Mouse (Mus musculus): ENCODE data around the gene Ier5. TPM values are rescaled to one million over a fixed set of nuclear protein-coding genes. Genes with fewer than 3 reads are reported as not detected.

Gene Ier5
- polyA plus RNA-seq, 1 experiment from 2014 or later: 4.4 TPM

DNA sequence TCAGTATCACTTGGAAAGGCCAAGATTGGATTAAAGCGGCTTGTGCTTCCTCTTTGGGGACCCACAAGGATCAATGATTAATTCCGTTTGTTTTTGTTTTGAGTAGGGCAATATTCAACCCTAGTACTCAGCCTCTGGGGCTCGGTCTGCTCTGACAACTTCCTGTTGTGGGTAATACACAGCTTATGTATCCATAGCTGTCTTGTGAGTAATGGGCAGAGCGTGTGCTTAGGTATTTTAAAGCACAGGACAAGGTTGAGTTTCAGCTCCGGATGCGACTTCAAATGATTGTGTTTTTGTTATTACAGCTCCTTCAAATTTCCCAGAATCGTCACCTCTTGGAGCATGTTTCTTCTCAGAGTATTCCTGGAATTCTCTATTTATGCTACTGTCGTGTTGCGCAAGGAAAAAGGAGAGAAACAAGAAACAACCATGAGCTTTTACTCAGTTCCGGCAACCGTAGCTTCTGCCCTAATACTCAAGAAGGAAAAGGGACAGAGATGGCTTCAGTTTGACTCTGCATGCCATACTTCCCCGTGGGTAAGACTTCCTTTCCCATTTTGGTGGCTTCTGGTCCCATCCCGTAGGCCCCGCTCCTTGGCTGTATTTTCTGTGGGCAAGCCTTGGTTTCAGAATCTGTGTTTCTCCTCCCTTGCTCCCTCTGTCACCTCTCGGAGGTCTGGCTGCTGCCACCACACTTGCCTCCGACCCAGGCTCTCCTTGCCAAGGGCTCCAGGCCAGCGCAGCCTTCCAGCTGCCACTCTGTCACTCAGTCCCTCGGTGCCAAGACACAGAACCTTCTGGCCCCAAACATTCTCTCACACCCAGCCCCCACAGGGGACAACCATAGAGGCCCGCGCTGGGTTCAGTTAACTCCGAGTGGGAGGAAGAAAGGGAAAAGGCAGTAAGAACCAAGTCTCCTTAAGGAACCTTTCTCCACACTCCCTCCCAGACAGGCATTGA lies 22.8 kb upstream of the Ier5 start:
- Histone ChIP-seq H3K4me1 (ENCODE audit: insufficient read depth, low read length) (no peaks in the 10 kb centered on the region), H3K27me3 (ENCODE audit: insufficient read depth, low read length) (no peaks in the 10 kb centered on the region), H3K9ac (replicated peaks; ENCODE audit: low read length) (no peak overlapping the region), H3K4me2 (replicated peaks; ENCODE audit: low read depth, low read length) (no peak overlapping the region), H3K4me3 (ENCODE audit: low read length) (no peak overlapping the region), H3K9me3 (ENCODE audit: low read length) (peaks cover 3% of the 10 kb centered on the region; the same call in 1 of the 2 replicates), H3K27ac (ENCODE audit: low read length) (no peak overlapping the region), H3K36me3 (ENCODE audit: insufficient read depth, low read length) (no peaks in the 10 kb centered on the region)
- WGBS: 70% methylated on average over 21 of the region's 21 CpGs
- no peak for ATAC-seq (ENCODE audit: low FRiP score, low TSS enrichment)

DNA sequence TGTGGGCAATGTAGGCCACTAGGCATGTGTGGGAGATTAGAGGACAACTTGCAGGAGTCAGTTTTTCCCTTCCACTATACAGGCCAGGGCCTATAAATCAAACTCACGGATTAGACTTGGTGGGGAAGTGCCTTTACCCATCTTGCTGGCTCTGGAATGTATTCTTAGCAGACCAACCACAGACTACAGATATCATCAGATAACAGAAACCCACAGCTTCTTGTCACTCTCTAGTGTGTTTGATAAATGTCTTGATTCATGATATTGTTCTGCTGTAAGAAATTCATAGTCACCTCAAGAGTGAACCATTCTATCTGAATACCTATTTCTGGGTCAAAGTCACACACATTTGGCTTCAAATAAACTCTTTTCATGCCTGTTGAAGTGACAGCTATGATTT lies 20.3 kb upstream of the Ier5 start:
- Histone ChIP-seq H3K27me3 (ENCODE audit: insufficient read depth, low read length) (no peaks in the 10 kb centered on the region), H3K27ac (ENCODE audit: low read length) (no peak overlapping the region), H3K4me1 (ENCODE audit: insufficient read depth, low read length) (no peaks in the 10 kb centered on the region), H3K4me3 (ENCODE audit: low read length) (no peak overlapping the region), H3K4me2 (replicated peaks; ENCODE audit: low read depth, low read length) (no peak overlapping the region), H3K9ac (replicated peaks; ENCODE audit: low read length) (no peak overlapping the region), H3K36me3 (ENCODE audit: insufficient read depth, low read length) (no peaks in the 10 kb centered on the region), H3K9me3 (ENCODE audit: low read length) (no peaks in the 10 kb centered on the region)
- WGBS: 38% methylated on average over 1 of the region's 1 CpGs
- no peak for ATAC-seq (ENCODE audit: low FRiP score, low TSS enrichment)

DNA sequence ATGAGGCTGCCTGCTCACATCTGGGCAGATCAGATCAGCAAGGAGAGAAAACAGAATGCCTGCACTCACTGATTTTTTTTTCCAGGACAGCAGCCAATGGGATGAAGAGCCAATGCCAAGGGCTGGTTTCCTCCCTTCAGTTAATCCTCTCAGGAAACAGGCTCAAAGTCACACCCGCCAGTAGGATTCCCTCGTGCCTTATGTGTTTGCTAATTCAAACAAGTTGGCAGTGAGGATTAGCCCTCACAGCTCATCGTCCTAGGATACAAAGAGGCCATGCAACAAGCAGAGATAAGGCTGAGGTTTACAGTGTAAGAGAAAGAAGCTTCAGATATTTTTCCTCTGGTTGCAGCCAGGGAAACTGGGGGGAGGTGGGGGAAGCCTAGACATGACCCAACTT lies 14.5 kb upstream of the Ier5 start:
- Histone ChIP-seq H3K4me1 (ENCODE audit: insufficient read depth, low read length) (peaks cover 13% of the 10 kb centered on the region), H3K4me2 (replicated peaks; ENCODE audit: low read depth, low read length) (no peak overlapping the region), H3K36me3 (ENCODE audit: insufficient read depth, low read length) (no peaks in the 10 kb centered on the region), H3K9ac (replicated peaks; ENCODE audit: low read length) (no peak overlapping the region), H3K27ac (ENCODE audit: low read length) (no peak overlapping the region), H3K9me3 (ENCODE audit: low read length) (no peaks in the 10 kb centered on the region), H3K4me3 (ENCODE audit: low read length) (no peak overlapping the region), H3K27me3 (ENCODE audit: insufficient read depth, low read length) (no peaks in the 10 kb centered on the region)
- WGBS: 37% methylated on average over 3 of the region's 3 CpGs
- ATAC-seq (ENCODE audit: low FRiP score, low TSS enrichment): no peak

DNA sequence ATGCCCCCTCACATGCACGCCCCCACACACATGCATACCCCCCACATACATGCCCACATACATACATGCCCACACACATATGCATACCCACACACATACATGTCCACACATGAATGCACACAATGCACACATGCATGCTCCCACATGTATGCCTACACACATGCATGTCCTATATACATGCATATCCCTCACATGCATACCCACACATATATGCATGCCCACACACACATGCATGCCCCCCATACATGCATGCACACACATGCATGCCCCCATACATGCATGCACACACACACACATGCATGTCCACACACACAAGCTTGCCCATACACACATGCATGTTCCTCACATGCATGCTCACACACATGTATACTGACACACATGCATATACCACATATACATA lies 13.4 kb upstream of the Ier5 start:
- no peaks in the 10 kb centered on the region for H3K36me3 ChIP-seq (ENCODE audit: insufficient read depth, low read length)
- H3K9me3 ChIP-seq (ENCODE audit: low read length): no peaks in the 10 kb centered on the region
- no peak overlapping the region for H3K4me2 ChIP-seq (replicated peaks; ENCODE audit: low read depth, low read length)
- no peak for ATAC-seq (ENCODE audit: low FRiP score, low TSS enrichment)
- no peak overlapping the region for H3K9ac ChIP-seq (replicated peaks; ENCODE audit: low read length)
- H3K27me3 ChIP-seq (ENCODE audit: insufficient read depth, low read length): no peaks in the 10 kb centered on the region
- 87% methylated on average over 1 of the region's 1 CpGs for WGBS
- H3K27ac ChIP-seq (ENCODE audit: low read length): no peak overlapping the region
- H3K4me3 ChIP-seq (ENCODE audit: low read length): no peak overlapping the region
- H3K4me1 ChIP-seq (ENCODE audit: insufficient read depth, low read length): peaks cover 13% of the 10 kb centered on the region

- ATAC-seq (ENCODE audit: low FRiP score, low TSS enrichment): peak; percentile 65; the same call in 1 of the 2 replicates
- Histone ChIP-seq H3K27ac (ENCODE audit: low read length) (no peak overlapping the region), H3K9me3 (ENCODE audit: low read length) (no peaks in the 10 kb centered on the region), H3K27me3 (ENCODE audit: insufficient read depth, low read length) (no peaks in the 10 kb centered on the region), H3K4me1 (ENCODE audit: insufficient read depth, low read length) (peaks cover 13% of the 10 kb centered on the region), H3K36me3 (ENCODE audit: insufficient read depth, low read length) (no peaks in the 10 kb centered on the region), H3K9ac (replicated peaks; ENCODE audit: low read length) (no peak overlapping the region), H3K4me2 (replicated peaks; ENCODE audit: low read depth, low read length) (no peak overlapping the region), H3K4me3 (ENCODE audit: low read length) (no peak overlapping the region)
- 35% methylated on average over 4 of the region's 4 CpGs for WGBS
Measured at GRCm38 (mm10) chr1:155112118-155112517, 12.7 kb upstream of the Ier5 start.

DNA sequence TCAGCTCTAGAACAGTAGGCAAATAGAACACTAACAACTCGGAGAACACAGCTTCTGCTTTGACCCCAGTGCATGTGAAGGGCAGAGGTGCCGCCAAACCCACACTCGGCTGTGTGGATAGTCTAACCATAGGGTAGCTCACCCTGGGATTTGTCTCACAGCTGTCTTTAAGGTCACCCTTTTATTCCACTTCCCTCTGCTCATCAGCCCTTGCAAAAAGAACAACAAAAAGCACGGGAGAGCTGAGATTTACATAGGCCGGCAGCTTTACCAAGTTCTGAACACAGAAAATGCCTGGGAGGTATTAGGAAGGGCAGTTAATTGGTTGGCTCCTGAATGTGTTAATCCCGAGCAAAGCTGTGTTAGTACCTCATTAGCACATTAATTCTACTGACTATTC lies 12.1 kb upstream of the Ier5 start:
- no peaks in the 10 kb centered on the region for H3K9me3 ChIP-seq (ENCODE audit: low read length)
- no peak overlapping the region for H3K27ac ChIP-seq (ENCODE audit: low read length)
- H3K9ac ChIP-seq (replicated peaks; ENCODE audit: low read length): no peak overlapping the region
- peaks cover 13% of the 10 kb centered on the region for H3K4me1 ChIP-seq (ENCODE audit: insufficient read depth, low read length)
- no peak overlapping the region for H3K4me2 ChIP-seq (replicated peaks; ENCODE audit: low read depth, low read length)
- no peak for ATAC-seq (ENCODE audit: low FRiP score, low TSS enrichment)
- no peaks in the 10 kb centered on the region for H3K27me3 ChIP-seq (ENCODE audit: insufficient read depth, low read length)
- no peaks in the 10 kb centered on the region for H3K36me3 ChIP-seq (ENCODE audit: insufficient read depth, low read length)
- H3K4me3 ChIP-seq (ENCODE audit: low read length): no peak overlapping the region
- 40% methylated on average over 6 of the region's 6 CpGs for WGBS

- ATAC-seq (ENCODE audit: low FRiP score, low TSS enrichment): no peak
- Histone ChIP-seq H3K4me3 (ENCODE audit: low read length) (peak overlapping the region; percentile 11; the same call in 1 of the 2 replicates), H3K27me3 (ENCODE audit: insufficient read depth, low read length) (no peaks in the 10 kb centered on the region), H3K4me1 (ENCODE audit: insufficient read depth, low read length) (peaks cover 13% of the 10 kb centered on the region), H3K9ac (replicated peaks; ENCODE audit: low read length) (peak overlapping the region; percentile 35; the same call in 1 of the 2 replicates), H3K4me2 (replicated peaks; ENCODE audit: low read depth, low read length) (peak overlapping the region; percentile 36), H3K36me3 (ENCODE audit: insufficient read depth, low read length) (no peaks in the 10 kb centered on the region), H3K9me3 (ENCODE audit: low read length) (no peaks in the 10 kb centered on the region), H3K27ac (ENCODE audit: low read length) (no peak overlapping the region)
- 20% methylated on average over 18 of the region's 18 CpGs for WGBS
Measured at GRCm38 (mm10) chr1:155109387-155110350, 10.2 kb upstream of the Ier5 start.

- H3K4me1 ChIP-seq (ENCODE audit: insufficient read depth, low read length): peaks cover 13% of the 10 kb centered on the region
Measured at GRCm38 (mm10) chr1:155108412-155108811, 9.0 kb upstream of the Ier5 start.

DNA sequence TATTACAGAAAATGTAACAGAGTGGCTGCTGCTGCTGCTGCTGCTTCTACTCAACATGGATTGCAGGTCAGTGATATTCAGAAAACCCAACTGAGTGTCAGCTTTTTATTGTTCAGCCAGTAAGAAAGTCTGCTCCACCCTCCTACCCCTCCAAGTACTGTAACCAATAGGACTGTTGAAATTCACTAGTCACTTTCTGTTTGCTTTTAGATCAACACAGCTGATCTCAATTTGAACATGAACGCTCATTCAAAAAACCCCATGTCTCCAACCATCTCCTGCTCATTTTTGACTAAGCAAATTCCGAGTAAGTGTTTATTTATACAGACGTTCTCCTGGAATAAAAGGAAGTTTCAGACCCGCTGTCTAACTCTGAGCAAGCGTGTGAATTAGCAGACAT lies 8.4 kb upstream of the Ier5 start:
- Histone ChIP-seq H3K4me2 (replicated peaks; ENCODE audit: low read depth, low read length) (no peak overlapping the region), H3K27me3 (ENCODE audit: insufficient read depth, low read length) (no peaks in the 10 kb centered on the region), H3K36me3 (ENCODE audit: insufficient read depth, low read length) (no peaks in the 10 kb centered on the region), H3K4me3 (ENCODE audit: low read length) (no peak overlapping the region), H3K27ac (ENCODE audit: low read length) (no peak overlapping the region), H3K9ac (replicated peaks; ENCODE audit: low read length) (no peak overlapping the region), H3K4me1 (ENCODE audit: insufficient read depth, low read length) (peaks cover 13% of the 10 kb centered on the region), H3K9me3 (ENCODE audit: low read length) (no peaks in the 10 kb centered on the region)
- 40% methylated on average over 5 of the region's 5 CpGs for WGBS
- no peak for ATAC-seq (ENCODE audit: low FRiP score, low TSS enrichment)

More at GRCm38 (mm10) chr1:155108412-155108811, 9.0 kb upstream of the Ier5 start:
- no peak overlapping the region for H3K4me2 ChIP-seq (replicated peaks; ENCODE audit: low read depth, low read length)
- H3K9me3 ChIP-seq (ENCODE audit: low read length): no peaks in the 10 kb centered on the region
- H3K9ac ChIP-seq (replicated peaks; ENCODE audit: low read length): no peak overlapping the region
- WGBS: 45% methylated on average over 4 of the region's 4 CpGs
- no peak overlapping the region for H3K4me3 ChIP-seq (ENCODE audit: low read length)
- ATAC-seq (ENCODE audit: low FRiP score, low TSS enrichment): no peak
- no peak overlapping the region for H3K27ac ChIP-seq (ENCODE audit: low read length)
- H3K36me3 ChIP-seq (ENCODE audit: insufficient read depth, low read length): no peaks in the 10 kb centered on the region
- H3K27me3 ChIP-seq (ENCODE audit: insufficient read depth, low read length): no peaks in the 10 kb centered on the region
